In the genomic region with DNA sequence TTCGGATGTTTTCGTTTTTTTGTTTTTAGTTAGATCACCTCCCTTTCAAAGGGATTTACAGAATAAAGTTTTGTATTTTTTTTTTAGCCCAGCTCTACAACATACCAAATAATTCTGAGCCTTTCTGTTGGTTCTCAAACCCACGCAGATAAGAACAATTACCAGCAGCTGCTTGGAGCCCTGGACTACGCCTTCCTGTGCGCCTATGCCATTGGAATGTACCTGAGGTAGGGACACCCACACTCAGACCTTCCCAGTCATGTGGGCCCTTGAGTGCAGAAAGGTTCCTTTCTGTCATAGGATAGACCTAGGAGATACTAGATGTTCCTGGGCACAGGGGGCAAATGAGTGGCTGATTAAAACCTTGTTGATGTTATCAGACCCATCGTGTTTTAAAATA, we compare ENCODE assay signal across 14 mouse cellular contexts.
"Had no signal": no experiment of that assay in that cellular context is flagged by ENCODE, and none has a peak within 500 bp of the region (broad histone marks: within the 10 kb centered on the region; RNA-seq: fewer than 3 reads in every experiment).

No protein-coding gene starts in this region.

- H3K27me3 ChIP-seq: intestine, embryonic 15.5 days; limb, embryonic 12.5 days; neural tube, embryonic 13.5 days had no signal

- H3K36me3 ChIP-seq: intestine, embryonic 15.5 days; limb, embryonic 12.5 days; midbrain, embryonic 12.5 days had no signal

- H3K9ac ChIP-seq: intestine, embryonic 15.5 days; limb, embryonic 12.5 days; liver, embryonic 14.5 days had no signal

- H3K4me3 ChIP-seq: intestine, embryonic 15.5 days; layer of hippocampus, adult 2 months; limb, embryonic 12.5 days; midbrain, embryonic 12.5 days; neural tube, embryonic 13.5 days had no signal

- DNase-seq: kidney, adult 18-20 months; kidney, postnatal 10 days; kidney, postnatal 4 days; liver; lung, adult 18-20 months; right cerebral cortex, postnatal 4 days; thymus, adult 18-20 months; thymus, postnatal 14 days had no signal

- ATAC-seq: intestine, embryonic 15.5 days had no signal

- H3K4me2 ChIP-seq: intestine, embryonic 15.5 days; limb, embryonic 12.5 days; midbrain, embryonic 12.5 days; neural tube, embryonic 13.5 days had no signal

- H3K27ac ChIP-seq: layer of hippocampus, adult 2 months; limb, embryonic 12.5 days; liver, embryonic 14.5 days had no signal

- H3K9me3 ChIP-seq: intestine, embryonic 15.5 days; limb, embryonic 12.5 days; midbrain, embryonic 12.5 days; neural tube, embryonic 13.5 days had no signal
